Mouse (Mus musculus): ENCODE results near the gene Trim8.
A peak's percentile ranks its signal among the peaks of the same experiment; 100 is the strongest.

The Trim8 gene

DNA sequence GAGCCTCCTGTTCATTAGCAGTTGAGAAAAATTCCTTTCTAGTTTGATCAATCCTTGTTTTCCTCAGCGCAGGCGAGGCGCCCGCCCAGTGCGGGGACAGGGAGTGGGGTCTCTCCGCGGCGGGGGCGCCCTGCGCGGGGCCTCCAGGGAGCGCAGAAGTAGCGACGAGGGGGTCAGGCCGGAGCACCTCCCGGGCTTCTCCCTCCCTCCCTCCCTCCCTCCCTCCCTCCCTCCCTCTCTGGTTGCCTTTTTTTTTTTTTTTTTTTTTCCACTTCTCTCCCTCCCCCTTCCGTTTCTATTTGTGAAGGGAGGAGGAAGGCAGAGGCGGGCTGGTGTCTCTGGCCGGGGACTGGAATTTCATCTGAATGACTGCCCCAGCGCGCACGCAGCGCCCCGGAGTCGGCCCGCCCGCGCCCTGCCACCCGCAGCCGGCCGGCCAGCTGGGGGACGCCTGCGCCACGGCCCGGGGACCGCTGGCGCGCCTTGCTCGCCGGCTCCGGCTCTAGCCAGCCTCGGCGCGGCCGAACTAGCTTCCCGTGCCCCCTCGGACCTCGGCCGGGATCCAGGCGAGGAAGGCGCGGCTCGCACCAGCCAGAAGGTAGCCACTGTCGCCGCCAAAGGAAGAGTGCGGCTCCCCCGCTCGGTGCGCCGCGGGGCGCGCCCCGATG is at the start of gene Trim8:
Gene Trim8, plus strand, starts transcription at position 302 of the 668 bp plus-strand sequence.
- peak; percentile 78 for DNase-seq (ENCODE audit: low spot score)

DNA sequence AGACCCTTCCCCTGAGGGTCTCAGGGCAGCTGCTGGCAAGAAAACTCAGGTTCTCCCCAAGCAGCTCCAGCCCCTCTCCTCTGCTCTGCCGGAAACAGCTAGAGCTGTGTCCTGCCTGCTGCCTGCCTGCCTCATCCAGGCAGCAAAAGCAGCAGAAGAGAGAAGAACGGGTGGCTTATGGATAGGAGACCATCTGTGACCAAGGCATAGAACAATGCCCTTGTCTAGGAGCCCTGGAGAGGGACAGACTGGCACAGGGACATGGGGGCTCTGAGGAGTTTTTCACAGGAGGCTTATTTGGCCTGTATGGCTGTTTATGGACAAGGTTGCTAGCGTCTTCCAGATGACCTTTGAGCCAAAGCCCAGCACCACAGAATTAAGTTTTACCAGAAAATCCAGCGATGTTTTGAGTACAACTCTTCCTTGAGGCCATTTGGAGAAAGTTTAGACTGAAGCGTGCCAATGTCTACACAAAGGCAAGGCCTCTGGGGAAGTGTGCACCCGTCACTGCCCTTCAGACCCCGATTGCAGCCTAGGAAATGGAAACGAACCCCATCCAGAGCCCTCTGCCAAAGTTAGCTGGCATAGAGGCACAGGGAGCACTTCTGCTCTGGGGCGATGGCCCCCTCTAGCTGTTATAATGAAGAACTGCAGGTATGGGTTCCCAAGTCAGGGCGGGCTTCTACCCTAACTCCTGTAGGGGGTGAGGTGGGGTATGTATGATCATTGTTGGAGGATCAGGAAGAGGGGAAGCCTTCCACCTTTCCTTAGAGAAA is 49.3 kb upstream of the Trim8 start:
- peak; percentile 57 for DNase-seq (ENCODE audit: low spot score)

DNA sequence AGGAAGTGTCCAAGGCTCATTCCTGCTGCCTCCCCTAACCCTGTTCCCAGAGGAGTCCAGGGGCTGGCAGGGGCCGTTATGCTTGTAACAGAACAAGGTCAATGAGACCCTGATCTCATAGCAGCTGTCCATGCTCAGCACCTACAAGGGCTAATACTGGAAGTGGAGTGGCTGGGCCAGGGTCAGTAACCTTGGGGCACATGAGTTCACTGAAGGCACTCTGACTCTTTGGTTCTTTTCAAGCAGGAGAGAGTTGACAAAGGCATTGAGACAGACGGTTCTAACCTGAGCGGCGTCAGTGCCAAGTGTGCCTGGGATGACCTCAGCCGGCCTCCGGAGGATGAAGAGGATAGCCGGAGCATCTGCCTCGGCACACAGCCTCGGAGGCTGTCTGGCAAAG is 48.6 kb upstream of the Trim8 start:
- DNase-seq (ENCODE audit: low spot score): no peak

DNA sequence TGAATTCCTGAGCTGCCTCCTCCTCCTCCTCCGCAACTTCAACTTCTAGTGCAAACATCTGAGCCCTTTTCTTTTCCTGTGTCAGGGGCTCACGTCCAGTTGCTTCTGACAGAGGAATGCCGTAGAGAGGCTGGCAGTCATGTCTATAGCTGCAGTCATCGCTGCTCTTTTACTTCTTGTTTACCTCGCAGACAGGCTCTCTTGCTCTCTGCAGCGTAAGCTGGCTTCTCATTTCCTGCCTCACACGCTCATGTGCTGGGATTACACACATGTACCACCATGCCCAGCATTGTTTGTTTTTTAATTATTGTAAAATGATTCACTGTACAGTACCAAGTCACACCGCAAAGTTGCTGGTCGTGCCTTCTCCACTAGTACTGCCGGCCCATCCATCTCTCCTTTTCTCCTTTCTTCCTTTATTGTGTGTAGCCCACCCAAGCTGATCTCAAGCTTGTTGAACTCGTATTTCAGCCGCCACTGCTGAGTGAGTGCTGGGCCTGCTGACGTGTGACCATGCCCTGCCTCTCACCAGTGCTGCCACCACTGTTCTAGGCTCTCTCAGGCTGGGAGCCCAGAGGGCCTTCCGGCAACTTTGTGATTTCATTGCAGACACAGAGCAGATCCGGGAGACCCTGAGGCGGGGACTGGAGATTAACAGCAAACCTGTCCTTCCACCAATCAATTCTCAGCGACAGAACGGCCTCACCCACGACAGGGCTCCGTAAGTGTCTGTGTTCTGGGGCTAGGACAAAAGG is 47.2 kb upstream of the Trim8 start:
- no peak for DNase-seq (ENCODE audit: low spot score)

GRCm38 (mm10) chr19:46455032-46455431 is 46.5 kb upstream of the Trim8 start:
- DNase-seq (ENCODE audit: low spot score): no peak

GRCm38 (mm10) chr19:46455556-46455955 is 45.9 kb upstream of the Trim8 start:
- DNase-seq (ENCODE audit: low spot score): no peak

DNA sequence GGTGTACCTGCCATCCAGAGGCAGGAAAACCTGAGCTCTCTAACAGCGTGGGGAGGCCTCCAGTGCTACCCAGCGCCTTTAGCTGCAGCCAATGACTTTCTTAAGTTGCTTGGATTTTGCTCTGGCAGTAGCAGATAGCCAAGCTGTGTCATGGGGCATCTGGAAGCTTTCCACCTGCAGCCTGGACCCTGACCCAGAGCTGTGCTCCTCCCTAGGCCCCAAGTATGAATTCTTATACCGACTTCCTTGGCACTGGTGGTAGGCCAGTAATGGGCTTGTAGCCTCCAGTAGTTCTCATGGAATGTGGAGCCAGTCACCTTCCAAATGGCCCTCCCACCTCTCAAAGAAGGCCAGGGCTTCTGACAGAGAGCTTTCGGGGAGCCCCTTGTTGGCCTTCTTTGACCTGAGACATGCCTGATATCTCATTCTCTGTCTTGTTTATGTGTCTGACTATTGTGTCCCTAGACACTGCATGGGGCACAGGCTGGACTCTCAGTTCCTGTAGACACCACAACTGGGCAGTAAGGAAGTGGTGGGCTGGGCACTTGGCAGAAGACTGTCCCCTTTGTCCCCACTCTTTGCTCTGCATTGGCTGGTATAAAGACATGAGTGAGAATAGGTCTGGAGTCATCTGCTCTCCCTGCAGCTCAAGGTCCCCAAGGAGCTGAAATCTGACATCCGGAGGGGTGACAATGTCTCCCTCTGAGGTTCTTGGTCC is 45.3 kb upstream of the Trim8 start:
- DNase-seq (ENCODE audit: low spot score): no peak

DNA sequence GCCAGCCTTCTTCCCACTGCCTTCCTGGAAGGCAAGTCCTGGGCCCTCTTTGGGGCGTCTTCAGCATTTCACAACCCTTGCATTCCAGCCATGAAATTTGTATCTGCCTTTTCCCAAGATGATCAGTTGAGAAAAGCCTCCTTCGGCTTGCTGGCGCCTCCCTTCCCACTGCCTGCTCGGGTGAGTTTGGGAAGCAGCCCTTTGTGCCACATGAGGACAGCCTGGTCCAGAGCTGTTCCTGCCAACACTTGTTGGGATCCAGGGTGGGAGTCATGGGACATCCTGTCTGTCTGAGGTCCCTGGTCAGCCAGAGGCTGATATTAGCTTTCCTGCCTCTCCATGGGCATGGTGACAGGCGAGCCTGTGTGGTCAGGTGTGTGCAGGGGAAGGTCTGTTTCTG is 43.7 kb upstream of the Trim8 start:
- DNase-seq (ENCODE audit: low spot score): no peak

DNA sequence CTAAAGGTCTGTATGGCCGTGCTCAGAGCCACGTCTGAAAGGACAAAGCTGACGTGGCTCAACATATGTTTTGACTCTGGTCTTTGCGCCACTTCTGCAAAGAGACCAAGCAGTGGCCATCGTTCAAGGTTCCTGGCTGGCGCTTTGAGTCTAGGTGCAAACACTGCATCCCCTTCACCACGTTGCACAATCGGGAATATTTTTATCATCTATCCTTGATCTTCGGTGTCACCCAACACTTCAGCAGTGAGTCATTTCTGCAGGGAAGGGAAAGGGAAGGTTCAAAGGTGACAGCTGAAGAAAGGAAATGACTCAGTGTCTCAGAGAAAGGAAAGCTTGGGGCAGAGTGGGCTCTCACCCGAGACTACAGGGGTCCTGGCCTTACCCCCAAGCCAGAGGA is 42.2 kb upstream of the Trim8 start:
- DNase-seq (ENCODE audit: low spot score): no peak

DNA sequence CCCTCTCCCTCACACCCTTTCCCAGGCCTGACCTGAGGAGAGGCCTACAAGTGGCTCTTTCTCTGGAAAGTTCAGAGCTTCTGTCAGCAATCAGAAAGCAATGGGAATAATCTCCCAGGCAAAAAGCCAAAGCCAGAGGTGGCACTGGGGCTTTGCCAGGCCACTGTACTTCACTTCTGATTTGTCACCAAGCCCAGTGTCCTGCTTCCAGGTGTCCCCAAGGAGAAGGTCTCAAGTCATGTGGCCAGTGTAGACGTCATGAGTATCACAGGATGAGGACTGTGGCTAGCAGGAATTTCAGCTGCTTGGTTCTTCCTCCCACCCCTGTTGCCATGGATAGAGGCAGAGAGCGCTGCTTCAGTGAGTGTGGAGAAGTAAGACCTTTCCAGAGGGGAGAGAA is 41.6 kb upstream of the Trim8 start:
- no peak for DNase-seq (ENCODE audit: low spot score)

GRCm38 (mm10) chr19:46462574-46462973 is 38.9 kb upstream of the Trim8 start:
- no peak for DNase-seq (ENCODE audit: low spot score)

DNA sequence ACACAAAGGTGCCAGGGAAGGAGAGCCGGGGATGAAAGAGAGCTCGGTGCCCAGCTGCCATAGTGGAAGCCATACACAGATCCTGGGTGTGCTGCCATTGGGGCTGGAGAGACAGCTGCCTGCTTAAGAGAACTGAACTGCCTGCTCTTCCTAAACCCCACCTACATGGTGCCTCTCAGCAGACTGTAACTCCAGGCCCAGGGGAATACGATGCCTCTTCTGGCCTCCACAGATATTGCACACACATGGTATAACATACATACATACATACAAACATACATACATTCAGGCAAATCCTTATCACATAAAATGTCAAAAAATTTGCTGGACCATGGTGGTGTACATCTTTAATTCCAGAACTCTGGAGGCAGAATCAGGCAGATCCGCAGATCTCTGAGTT is 38.1 kb upstream of the Trim8 start:
- DNase-seq (ENCODE audit: low spot score): no peak

DNA sequence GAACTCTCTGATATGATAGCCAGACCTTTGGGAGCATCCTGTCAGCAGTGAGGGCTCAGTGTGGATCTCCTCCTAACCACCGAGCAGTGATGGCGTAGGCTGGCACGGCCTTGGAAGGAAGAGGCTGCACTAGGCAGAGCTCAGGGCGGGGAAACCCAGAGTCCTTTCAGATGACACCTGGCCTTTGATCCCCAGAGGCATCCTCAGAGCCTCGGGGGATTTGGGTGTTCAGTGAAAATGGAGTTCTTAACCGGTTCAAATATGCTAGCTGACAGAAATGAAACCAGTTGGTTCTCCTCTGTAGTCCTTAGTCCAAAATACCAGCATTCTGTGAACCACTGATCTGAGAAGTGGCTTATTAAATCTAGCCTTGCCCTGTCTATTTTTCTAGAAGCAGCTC is 35.3 kb upstream of the Trim8 start:
- DNase-seq (ENCODE audit: low spot score): no peak

GRCm38 (mm10) chr19:46467051-46467503 is 34.4 kb upstream of the Trim8 start:
- DNase-seq (ENCODE audit: low spot score): no peak

- DNase-seq (ENCODE audit: low spot score): no peak
These were observed 30.9 kb upstream of the Trim8 start for GRCm38 (mm10) chr19:46470364-46471240.

GRCm38 (mm10) chr19:46471324-46472093 is 30.0 kb upstream of the Trim8 start:
- peak; percentile 29 for DNase-seq (ENCODE audit: low spot score)

DNA sequence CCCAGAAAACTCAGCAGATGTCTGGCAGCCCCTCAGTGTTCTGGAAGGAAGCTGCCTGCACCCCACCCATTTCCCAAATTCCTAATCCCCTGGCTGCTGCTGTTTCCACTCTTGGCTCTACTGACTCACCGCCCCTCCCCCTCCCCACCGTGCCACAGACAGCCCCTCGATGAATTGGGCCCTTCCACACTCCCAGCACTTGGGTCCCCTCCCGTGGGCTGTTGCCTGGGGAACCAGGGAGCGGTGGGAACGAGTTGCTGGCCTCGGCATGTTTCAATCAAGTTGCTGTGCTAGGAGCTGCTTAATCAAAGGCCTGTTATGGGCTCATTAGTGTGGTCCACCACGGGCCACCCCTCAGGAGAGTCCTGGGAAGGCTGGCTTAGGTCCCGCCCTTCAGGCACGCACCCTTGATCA is 24.1 kb upstream of the Trim8 start:
- no peak for DNase-seq (ENCODE audit: low spot score)

GRCm38 (mm10) chr19:46478242-46478641 is 23.3 kb upstream of the Trim8 start:
- DNase-seq (ENCODE audit: low spot score): peak; percentile 67

DNA sequence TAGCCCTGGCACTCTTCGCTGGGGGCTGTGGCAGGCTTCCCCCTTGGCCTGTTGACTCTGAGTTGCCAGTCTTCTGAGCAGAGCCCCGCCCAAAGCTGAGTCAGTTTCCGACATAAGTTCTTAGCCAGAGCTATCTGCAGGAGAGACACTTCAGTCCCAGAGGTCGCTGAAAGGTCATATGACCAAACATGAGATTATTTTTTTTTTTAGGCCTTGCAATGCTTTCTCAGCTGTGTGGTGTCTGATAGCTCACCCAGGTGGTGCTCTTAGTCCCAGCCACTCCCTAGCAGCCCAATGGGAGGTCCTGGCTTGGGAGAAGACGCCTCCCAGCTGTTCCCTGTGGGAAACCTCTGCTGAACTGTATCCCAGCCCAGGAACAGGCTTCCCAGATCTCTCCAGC is 22.7 kb upstream of the Trim8 start:
- DNase-seq (ENCODE audit: low spot score): peak; percentile 56

GRCm38 (mm10) chr19:46479306-46480075 is 22.0 kb upstream of the Trim8 start:
- DNase-seq (ENCODE audit: low spot score): no peak
